Mouse (Mus musculus) midbrain, embryonic 15.5 days (tissue): ENCODE results near the gene Pkdcc. TPM values are rescaled to one million over a fixed set of nuclear protein-coding genes. Genes with fewer than 3 reads are reported as not detected.

Experiments used
- ATAC-seq: fragments of 200-750 bp; cut with Nextera tagmentation; replicated peaks from 2 replicates; pipeline ENCODE4 v1.8.0; 2017; ENCODE audit warnings: moderate TSS enrichment
- H3K27ac ChIP-seq: fragments of 300-500 bp; sonication (generic); 2 replicates; pipeline ENCODE4 v1.5.1; 2015; ENCODE audit warnings: mild to moderate bottlenecking, inconsistent platforms
- H3K27me3 ChIP-seq: fragments of 300-500 bp; sonication (generic); replicated peaks from 2 replicates; pipeline ENCODE4 v1.6.1; 2015; ENCODE audit warnings: inconsistent platforms
- H3K36me3 ChIP-seq: fragments of 300-500 bp; sonication (generic); replicated peaks from 2 replicates; pipeline ENCODE4 v1.6.1; 2015; ENCODE audit warnings: inconsistent platforms
- H3K4me1 ChIP-seq: fragments of 300-500 bp; sonication (generic); 2 replicates; pipeline ENCODE4 v1.6.1; 2015; ENCODE audit warnings: inconsistent platforms
- H3K4me2 ChIP-seq: fragments of 300-500 bp; sonication (generic); 2 replicates; pipeline ENCODE4 v1.6.1; 2015; ENCODE audit warnings: inconsistent platforms, mild to moderate bottlenecking, moderate library complexity
- H3K4me3 ChIP-seq: fragments of 300-500 bp; sonication (generic); 2 replicates; pipeline ENCODE4 v1.5.1; 2015; ENCODE audit warnings: mild to moderate bottlenecking, inconsistent platforms
- H3K9ac ChIP-seq: fragments of 300-500 bp; sonication (generic); 2 replicates; pipeline ENCODE4 v1.6.1; 2015; ENCODE audit warnings: mild to moderate bottlenecking, inconsistent platforms
- H3K9me3 ChIP-seq: fragments of 300-500 bp; sonication (generic); 2 replicates; pipeline ENCODE4 v1.6.1; 2016; ENCODE audit warnings: inconsistent platforms
- WGBS: fragments of 180-500 bp; shearing (Covaris S2); methylation state at CpG from one replicate; pipeline ENCODE4 v1.1.7; 2015; ENCODE audit warnings: mixed read lengths; 5-methylcytosine and 5-hydroxymethylcytosine counted together
- polyA plus RNA-seq: library from polyadenylated mRNA; unstranded; fragments of >200 nt; fragmentation: Nextera tagmentation; extraction: Ambion mirVana; gene quantifications from 2 replicates; pipeline ENCODE4 v1.2.1, GENCODE M21; 2015

Pkdcc gene
- polyA plus RNA-seq, 1 experiment from 2014 or later = 4.3 TPM

- no peak overlapping the region for H3K4me2 ChIP-seq
- H3K4me3 ChIP-seq = no peak overlapping the region
- H3K27ac ChIP-seq = no peak overlapping the region
- 20% methylated on average over 8 of the region's 8 CpGs for WGBS
- ATAC-seq = peak; percentile 40; the same call in 1 of the 2 replicates
- H3K9me3 ChIP-seq = no peaks in the 10 kb centered on the region
- no peak overlapping the region for H3K9ac ChIP-seq
- H3K36me3 ChIP-seq = no peaks in the 10 kb centered on the region
- H3K27me3 ChIP-seq = peaks cover 70% of the 10 kb centered on the region
- H3K4me1 ChIP-seq = peaks cover 16% of the 10 kb centered on the region
Measured at GRCm38 (mm10) chr17:83226395-83226986, 11.4 kb downstream of the Pkdcc start.

GRCm38 (mm10) chr17:83231357-83231756, 16.3 kb downstream of the Pkdcc start:
- Histone ChIP-seq H3K36me3 (no peaks in the 10 kb centered on the region), H3K9me3 (no peaks in the 10 kb centered on the region), H3K4me2 (no peak overlapping the region), H3K27me3 (peaks cover 57% of the 10 kb centered on the region), H3K4me1 (peaks cover 6% of the 10 kb centered on the region; the same call in 1 of the 2 replicates), H3K4me3 (no peak overlapping the region), H3K27ac (no peak overlapping the region), H3K9ac (no peak overlapping the region)
- WGBS = 35% methylated on average over 11 of the region's 11 CpGs
- no peak for ATAC-seq

GRCm38 (mm10) chr17:83235227-83235626, 20.1 kb downstream of the Pkdcc start:
- no peak overlapping the region for H3K27ac ChIP-seq
- no peak overlapping the region for H3K9ac ChIP-seq
- no peak overlapping the region for H3K4me2 ChIP-seq
- no peaks in the 10 kb centered on the region for H3K9me3 ChIP-seq
- no peaks in the 10 kb centered on the region for H3K4me1 ChIP-seq
- H3K36me3 ChIP-seq = no peaks in the 10 kb centered on the region
- no peak for ATAC-seq
- no peak overlapping the region for H3K4me3 ChIP-seq
- H3K27me3 ChIP-seq = peaks cover 60% of the 10 kb centered on the region
- WGBS = 82% methylated on average over 10 of the region's 10 CpGs

- no peak overlapping the region for H3K27ac ChIP-seq
- H3K27me3 ChIP-seq = peaks cover 51% of the 10 kb centered on the region
- 88% methylated on average over 8 of the region's 8 CpGs for WGBS
- H3K36me3 ChIP-seq = no peaks in the 10 kb centered on the region
- no peak overlapping the region for H3K9ac ChIP-seq
- no peak overlapping the region for H3K4me3 ChIP-seq
- no peaks in the 10 kb centered on the region for H3K9me3 ChIP-seq
- no peak overlapping the region for H3K4me2 ChIP-seq
- H3K4me1 ChIP-seq = no peaks in the 10 kb centered on the region
- no peak for ATAC-seq
Measured at GRCm38 (mm10) chr17:83236202-83236601, 21.1 kb downstream of the Pkdcc start.

GRCm38 (mm10) chr17:83238123-83239058, 23.3 kb downstream of the Pkdcc start:
- H3K4me3 ChIP-seq = no peak overlapping the region
- H3K4me2 ChIP-seq = no peak overlapping the region
- WGBS = 73% methylated on average over 16 of the region's 16 CpGs
- H3K27me3 ChIP-seq = peaks cover 53% of the 10 kb centered on the region
- no peak overlapping the region for H3K27ac ChIP-seq
- H3K4me1 ChIP-seq = no peaks in the 10 kb centered on the region
- 0 out of 2 replicates have a peak, but pooled peaks have one; percentile 39 for ATAC-seq
- H3K36me3 ChIP-seq = no peaks in the 10 kb centered on the region
- no peak overlapping the region for H3K9ac ChIP-seq
- no peaks in the 10 kb centered on the region for H3K9me3 ChIP-seq

GRCm38 (mm10) chr17:83244502-83244901, 29.4 kb downstream of the Pkdcc start:
- H3K4me1 ChIP-seq = 0 out of 2 replicates have a peak, but pooled peaks cover 2% of the 10 kb centered on the region
- H3K9me3 ChIP-seq = no peaks in the 10 kb centered on the region
- ATAC-seq = no peak
- H3K36me3 ChIP-seq = no peaks in the 10 kb centered on the region
- WGBS = 74% methylated on average over 1 of the region's 1 CpGs
- peaks cover 15% of the 10 kb centered on the region for H3K27me3 ChIP-seq
- H3K9ac ChIP-seq = no peak overlapping the region
- H3K27ac ChIP-seq = no peak overlapping the region
- H3K4me3 ChIP-seq = no peak overlapping the region
- no peak overlapping the region for H3K4me2 ChIP-seq

- Histone ChIP-seq H3K27ac (no peak overlapping the region), H3K9ac (no peak overlapping the region), H3K36me3 (no peaks in the 10 kb centered on the region), H3K9me3 (no peaks in the 10 kb centered on the region), H3K4me1 (0 out of 2 replicates have a peak, but pooled peaks cover 2% of the 10 kb centered on the region), H3K27me3 (peaks cover 9% of the 10 kb centered on the region), H3K4me3 (no peak overlapping the region), H3K4me2 (no peak overlapping the region)
- WGBS = 71% methylated on average over 3 of the region's 3 CpGs
- 0 out of 2 replicates have a peak, but pooled peaks have one; percentile 46 for ATAC-seq
Measured at GRCm38 (mm10) chr17:83245460-83245859, 30.4 kb downstream of the Pkdcc start.

GRCm38 (mm10) chr17:83246090-83246489, 31.0 kb downstream of the Pkdcc start:
- H3K4me2 ChIP-seq = no peak overlapping the region
- no peak overlapping the region for H3K4me3 ChIP-seq
- H3K36me3 ChIP-seq = no peaks in the 10 kb centered on the region
- 0 out of 2 replicates have a peak, but pooled peaks cover 2% of the 10 kb centered on the region for H3K4me1 ChIP-seq
- peaks cover 14% of the 10 kb centered on the region for H3K27me3 ChIP-seq
- H3K9me3 ChIP-seq = no peaks in the 10 kb centered on the region
- H3K9ac ChIP-seq = no peak overlapping the region
- no peak overlapping the region for H3K27ac ChIP-seq
- ATAC-seq = peak; percentile 50; the same call in 1 of the 2 replicates
- 29% methylated on average over 7 of the region's 7 CpGs for WGBS

GRCm38 (mm10) chr17:83247176-83247575, 32.1 kb downstream of the Pkdcc start:
- H3K9ac ChIP-seq = no peak overlapping the region
- H3K36me3 ChIP-seq = no peaks in the 10 kb centered on the region
- no peak overlapping the region for H3K4me2 ChIP-seq
- no peaks in the 10 kb centered on the region for H3K9me3 ChIP-seq
- H3K27me3 ChIP-seq = peaks cover 12% of the 10 kb centered on the region
- WGBS = 72% methylated on average over 4 of the region's 4 CpGs
- no peak overlapping the region for H3K27ac ChIP-seq
- ATAC-seq = no peak
- H3K4me1 ChIP-seq = 0 out of 2 replicates have a peak, but pooled peaks cover 2% of the 10 kb centered on the region
- no peak overlapping the region for H3K4me3 ChIP-seq

- Histone ChIP-seq H3K27me3 (peaks cover 12% of the 10 kb centered on the region), H3K9me3 (no peaks in the 10 kb centered on the region), H3K4me2 (no peak overlapping the region), H3K4me3 (no peak overlapping the region), H3K36me3 (no peaks in the 10 kb centered on the region), H3K4me1 (0 out of 2 replicates have a peak, but pooled peaks cover 2% of the 10 kb centered on the region), H3K9ac (no peak overlapping the region), H3K27ac (no peak overlapping the region)
- no peak for ATAC-seq
- WGBS = 33% methylated on average over 2 of the region's 2 CpGs
Measured at GRCm38 (mm10) chr17:83248467-83248866, 33.4 kb downstream of the Pkdcc start.

- Histone ChIP-seq H3K4me3 (no peak overlapping the region), H3K4me2 (no peak overlapping the region), H3K4me1 (0 out of 2 replicates have a peak, but pooled peaks cover 2% of the 10 kb centered on the region), H3K9me3 (no peaks in the 10 kb centered on the region), H3K9ac (no peak overlapping the region), H3K27ac (no peak overlapping the region), H3K27me3 (peaks cover 16% of the 10 kb centered on the region), H3K36me3 (no peaks in the 10 kb centered on the region)
- ATAC-seq = no peak
- 82% methylated on average over 18 of the region's 18 CpGs for WGBS
Measured at GRCm38 (mm10) chr17:83250903-83251526, 35.9 kb downstream of the Pkdcc start.

GRCm38 (mm10) chr17:83253051-83253649, 38.1 kb downstream of the Pkdcc start:
- Histone ChIP-seq H3K4me3 (no peak overlapping the region), H3K4me2 (no peak overlapping the region), H3K27ac (no peak overlapping the region), H3K36me3 (no peaks in the 10 kb centered on the region), H3K9ac (no peak overlapping the region), H3K4me1 (no peaks in the 10 kb centered on the region), H3K9me3 (no peaks in the 10 kb centered on the region), H3K27me3 (peaks cover 16% of the 10 kb centered on the region)
- ATAC-seq = peak; percentile 83
- WGBS = 31% methylated on average over 12 of the region's 12 CpGs
